Mouse (Mus musculus) liver, adult (tissue): Measurements from ENCODE around the gene Dapk3.

Source experiments
- GATA4 ChIP-seq: IDR thresholded peaks from 2 replicates; pipeline ENCODE4 v1.6.1; 2014; ENCODE audit warnings: mild to moderate bottlenecking, low read length; ENCODE audit not compliant: insufficient replicate concordance

Gene Dapk3

DNA sequence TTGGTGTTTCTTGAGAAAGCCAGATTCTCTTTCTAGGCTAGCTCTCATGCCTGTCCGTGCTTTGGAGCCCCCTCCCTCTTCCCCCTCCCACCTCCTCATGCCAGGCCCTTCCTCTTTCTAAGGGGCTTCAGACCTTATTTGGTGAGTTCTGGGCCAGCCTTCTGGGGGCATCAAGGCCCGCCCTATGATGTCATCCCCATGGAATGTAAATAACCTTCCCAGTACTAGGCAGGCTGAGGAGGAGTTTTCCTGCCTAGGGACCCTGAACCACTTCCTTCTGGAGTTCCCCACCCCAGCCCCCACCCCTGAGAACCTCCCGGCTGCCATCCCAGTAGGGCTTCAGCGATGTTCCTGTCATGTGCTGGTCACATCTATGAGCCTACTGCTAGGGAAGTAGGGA, 2.0 kb downstream of the Dapk3 start:
- TF ChIP-seq GATA4, result no peak

DNA sequence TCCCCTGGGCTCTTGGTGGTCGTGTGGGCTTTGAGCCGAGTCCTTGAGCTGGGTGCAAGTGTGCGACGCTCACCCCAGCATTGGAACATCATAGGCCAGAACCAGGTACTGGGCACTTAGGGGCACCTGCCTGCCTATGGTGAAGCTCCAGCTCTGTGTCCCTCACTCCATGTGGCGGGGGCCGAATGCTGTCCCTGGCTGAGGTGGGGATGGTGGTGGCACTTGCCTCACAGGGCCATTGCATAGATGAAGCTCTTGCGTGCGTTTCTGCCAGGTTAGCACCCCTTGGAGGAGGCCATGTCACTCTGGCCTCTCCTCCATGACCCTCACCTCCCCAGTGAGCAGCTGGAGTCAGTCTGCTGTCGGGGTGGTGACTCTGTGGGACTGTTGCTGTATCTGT, 4.4 kb downstream of the Dapk3 start:
- no peak for TF ChIP-seq GATA4

DNA sequence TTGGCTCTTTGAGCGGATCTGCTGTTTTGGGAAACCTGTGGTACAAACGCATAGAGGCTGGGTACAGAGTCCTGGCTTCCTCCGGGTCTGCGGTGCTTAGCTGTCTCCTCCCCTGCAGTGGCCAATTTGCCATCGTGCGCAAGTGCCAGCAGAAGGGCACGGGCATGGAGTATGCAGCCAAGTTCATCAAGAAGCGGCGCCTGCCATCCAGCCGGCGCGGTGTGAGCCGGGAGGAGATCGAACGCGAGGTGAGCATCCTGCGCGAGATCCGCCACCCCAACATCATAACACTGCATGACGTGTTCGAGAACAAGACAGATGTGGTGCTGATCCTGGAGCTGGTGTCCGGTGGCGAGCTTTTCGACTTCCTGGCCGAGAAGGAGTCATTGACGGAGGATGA, 7.0 kb downstream of the Dapk3 start:
- TF ChIP-seq GATA4, result no peak

DNA sequence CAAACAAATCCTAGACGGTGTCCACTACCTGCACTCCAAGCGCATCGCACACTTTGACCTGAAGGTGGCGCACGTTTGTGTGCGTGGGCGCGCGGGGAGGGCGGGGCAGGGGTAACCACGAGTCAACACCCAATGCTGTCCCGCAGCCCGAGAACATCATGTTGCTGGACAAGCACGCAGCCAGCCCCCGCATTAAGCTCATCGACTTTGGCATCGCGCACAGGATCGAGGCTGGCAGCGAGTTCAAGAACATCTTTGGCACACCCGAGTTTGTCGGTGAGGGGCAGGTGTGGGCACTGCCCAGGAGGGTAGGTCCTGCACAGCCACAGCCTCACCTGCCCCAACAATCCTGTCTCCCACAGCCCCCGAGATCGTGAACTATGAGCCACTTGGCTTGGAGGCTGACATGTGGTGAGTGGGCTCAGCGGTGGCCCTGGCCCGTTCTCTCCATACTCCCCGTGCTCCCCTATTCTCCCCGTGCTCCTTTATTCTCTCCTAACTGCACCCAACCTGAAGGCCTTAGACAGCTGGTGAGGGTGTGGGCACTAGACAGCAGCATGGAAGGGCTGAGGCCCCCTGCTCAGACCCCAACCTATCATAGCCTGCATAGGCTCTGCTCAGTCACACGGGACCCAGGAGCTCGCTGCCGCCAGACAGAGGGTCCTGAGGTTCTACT, 7.6 kb downstream of the Dapk3 start:
- TF ChIP-seq GATA4, result no peak

DNA sequence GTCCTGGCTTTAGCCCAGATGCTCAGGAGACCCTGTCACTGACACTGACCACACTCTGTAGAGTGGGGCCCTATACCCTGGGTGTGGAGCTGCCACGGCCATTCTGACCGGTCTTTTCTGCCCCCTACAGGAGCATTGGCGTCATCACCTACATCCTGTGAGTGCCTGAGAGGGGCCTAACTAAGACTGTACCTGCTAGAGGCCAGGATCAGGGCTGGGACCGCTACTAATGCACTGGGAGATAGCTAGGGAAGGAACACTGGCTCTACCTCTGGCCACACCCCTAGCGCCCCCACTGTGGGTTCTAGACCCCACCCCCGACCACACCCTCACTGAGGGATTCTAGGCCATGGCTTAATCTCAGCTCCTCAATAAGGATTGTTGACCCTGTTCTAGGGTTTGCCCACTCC, 8.1 kb downstream of the Dapk3 start:
- no peak for TF ChIP-seq GATA4

DNA sequence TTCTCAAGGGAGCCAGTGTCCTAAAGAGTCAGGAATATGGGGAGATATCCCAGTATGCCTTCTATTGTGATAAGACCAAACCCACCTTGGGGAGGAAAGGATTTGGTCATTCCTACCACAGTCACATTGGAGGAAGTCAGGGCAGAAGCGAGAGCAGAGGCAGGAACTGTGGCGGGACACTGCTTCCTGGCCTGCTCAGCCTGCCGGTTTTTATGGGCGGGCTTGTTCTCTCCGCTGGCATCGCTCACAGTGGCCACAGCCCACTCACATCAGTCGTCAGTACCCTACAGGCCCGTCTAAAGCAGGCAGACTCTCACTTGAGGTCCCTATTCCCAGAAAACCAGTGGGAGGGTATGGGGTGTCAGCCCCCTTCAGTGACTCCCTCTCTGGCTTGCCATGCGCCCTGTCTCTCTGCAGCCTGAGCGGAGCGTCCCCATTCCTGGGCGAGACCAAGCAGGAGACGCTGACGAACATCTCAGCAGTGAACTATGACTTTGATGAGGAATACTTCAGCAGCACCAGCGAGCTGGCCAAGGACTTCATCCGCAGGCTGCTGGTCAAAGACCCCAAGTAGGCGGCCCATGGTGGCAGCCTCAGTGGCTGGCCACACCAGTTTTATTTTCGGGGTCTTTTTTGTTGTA, 8.7 kb downstream of the Dapk3 start:
- no peak for TF ChIP-seq GATA4

DNA sequence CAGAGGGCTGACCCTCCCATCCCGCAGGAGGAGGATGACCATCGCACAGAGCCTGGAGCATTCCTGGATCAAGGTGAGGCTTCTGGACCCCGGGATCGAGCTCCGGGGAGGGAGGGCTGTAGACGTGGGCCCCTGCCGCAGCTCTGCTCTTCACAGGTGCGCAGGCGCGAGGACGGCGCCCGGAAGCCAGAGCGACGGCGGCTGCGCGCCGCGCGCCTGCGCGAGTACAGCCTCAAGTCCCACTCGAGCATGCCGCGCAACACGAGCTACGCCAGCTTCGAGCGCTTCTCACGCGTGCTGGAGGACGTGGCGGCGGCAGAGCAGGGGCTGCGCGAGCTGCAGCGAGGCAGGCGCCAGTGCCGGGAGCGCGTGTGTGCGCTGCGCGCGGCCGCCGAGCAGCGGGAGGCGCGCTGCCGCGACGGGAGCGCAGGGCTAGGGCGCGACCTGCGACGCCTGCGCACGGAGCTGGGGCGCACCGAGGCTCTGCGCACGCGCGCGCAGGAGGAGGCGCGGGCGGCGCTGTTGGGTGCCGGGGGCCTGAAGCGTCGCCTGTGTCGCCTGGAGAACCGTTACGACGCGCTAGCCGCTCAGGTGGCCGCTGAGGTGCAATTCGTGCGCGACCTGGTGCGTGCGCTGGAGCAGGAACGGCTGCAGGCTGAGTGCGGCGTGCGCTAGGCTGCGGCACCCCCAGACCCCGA, 9.6 kb downstream of the Dapk3 start:
- no peak for TF ChIP-seq GATA4

DNA sequence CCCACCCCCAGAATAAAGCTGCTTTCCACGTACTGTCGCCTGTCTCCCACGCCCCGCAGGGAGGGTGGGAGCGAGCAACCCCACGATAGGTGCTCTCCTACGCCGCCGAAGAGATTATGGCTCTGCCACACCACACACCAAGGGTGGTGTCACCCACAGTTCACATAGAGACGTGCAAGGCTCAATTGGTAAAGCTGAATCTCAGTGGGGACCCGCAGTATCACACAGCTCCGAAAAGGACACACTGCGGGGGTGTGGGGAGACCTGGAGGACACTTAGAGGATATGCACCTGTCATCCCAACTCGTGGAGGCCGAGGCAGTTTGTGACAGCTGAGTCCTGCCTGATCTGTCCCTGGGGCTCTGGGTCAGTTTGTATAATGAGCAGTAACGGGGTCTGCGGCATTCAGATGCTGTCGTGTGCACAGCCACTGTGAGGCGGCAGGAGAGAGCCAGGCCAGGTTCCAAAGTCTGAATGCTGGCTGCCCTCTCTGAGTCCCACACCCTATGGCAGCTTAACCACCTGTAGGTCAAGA, 10.2 kb downstream of the Dapk3 start:
- TF ChIP-seq GATA4, result no peak

DNA sequence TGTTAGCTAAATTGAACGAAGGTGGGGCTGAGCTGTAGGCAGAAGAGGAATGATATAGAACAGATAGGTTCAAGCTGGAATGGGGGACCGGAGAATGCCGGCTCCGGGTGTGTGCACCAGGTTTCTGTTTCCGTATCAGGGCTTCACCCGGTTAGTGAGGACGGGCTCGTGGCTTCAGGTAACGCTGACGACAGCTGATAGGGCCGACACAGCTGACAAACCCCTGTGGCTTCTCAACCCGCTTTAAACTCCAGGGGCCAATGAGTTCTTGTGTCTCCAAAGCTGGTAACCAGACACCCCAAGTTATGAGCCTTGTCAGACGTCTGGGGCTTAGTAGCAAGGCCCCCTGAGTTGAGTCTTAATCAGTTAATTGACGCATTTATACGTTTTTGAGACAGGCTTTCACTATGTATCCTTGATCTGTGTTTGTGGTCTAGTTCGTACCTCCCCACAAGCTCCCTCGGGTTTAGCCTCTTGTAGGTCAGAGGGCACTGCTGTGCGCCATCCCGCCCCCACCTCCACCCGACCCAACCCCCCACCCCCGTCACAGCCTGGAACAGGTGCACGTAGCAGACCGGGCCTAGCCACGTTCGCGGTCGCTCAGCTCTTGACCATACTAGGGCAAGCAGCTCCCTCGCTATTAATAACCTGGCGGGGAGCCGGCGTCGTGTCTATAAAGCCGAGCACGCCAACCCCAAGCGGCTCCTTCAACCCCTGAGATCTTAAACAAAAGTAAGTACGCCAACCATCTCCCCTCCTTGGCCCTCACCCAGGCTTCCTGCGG, 11.4 kb downstream of the Dapk3 start:
- TF ChIP-seq GATA4, result no peak

DNA sequence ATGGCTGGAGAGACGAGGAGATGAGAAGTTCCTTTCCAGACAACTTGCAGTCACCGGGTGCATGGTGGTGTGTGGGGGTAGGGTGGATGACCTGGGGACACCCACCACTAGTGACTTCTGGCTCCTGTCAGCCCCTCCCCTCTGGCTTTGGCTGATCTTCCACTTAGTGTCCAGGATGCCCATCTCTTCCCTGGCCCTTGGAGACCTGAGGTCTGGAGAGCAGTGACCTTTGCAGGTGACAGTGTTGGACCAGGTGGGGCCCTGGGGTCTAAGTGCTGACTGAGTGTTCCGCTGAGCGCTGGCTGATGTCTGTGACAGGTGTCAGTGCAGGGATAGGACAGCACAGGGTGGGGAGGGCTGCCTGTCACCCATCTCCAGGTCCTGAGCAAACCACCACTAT, 12.5 kb downstream of the Dapk3 start:
- no peak for TF ChIP-seq GATA4

DNA sequence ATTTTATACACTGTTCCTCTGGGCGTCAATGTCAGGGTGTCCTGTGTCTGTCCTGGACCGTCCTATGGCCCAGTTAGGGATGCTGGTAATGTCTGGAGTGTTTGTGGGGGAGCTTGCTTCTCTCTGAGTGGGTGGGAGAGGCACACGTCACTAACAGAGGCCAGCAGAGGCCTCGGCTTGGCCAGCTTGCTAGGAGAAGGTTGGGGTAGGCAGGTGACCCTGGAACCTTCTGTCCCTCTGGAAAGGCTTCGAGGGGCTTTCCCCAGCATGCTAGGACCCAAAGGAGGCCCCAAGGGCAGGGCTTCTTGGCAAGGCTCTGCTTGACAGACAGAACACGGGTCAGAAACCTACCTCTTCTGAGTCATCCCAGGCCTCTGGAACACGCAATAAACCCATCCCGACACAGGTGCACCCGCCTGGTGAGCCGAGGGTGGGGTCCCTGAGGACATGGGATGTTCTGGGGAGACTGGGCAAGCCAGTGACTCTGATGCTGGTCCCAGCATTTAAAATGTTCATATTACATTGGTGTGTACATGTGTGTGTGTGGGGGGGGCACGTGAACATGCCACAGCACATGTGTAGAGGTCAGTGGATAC, 13.8 kb downstream of the Dapk3 start:
- no peak for TF ChIP-seq GATA4

DNA sequence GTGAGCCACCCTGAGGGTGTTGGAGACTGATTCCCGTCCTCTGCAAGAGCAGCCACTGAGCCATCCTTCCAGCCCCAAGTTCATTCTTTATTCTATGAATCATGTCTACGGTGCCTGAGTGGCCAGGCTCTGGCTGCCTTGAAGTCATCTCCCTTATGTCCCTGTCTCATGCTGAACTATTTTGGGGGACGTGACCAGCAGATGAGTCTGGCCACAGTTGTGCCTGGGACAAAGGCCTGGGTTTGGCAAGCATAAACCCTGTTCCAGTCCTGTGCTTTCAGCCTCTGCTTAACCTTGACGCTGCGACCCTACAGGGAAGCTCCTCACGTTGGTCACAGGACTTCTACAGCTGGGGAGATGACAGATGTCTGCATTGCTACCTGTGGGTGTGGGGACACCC, 14.5 kb downstream of the Dapk3 start:
- no peak for TF ChIP-seq GATA4

DNA sequence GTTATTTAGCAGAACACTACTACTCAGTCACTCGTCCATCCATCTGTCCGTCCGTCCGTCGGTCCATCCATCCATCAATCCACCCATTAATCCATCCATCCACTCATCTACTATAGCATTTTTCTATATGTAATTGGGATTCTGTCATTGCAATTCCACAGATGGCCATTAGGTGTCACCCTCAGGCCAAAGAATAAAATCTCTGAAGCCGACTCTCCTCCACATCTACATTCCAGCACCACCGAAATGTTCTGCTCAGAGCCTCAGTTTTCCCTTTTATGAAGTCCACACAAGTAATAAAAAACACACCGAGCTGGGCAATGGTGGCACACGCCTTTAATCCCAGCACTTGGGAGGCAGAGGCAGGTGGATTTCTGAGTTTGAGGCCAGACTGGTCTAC, 15.4 kb downstream of the Dapk3 start:
- no peak for TF ChIP-seq GATA4

DNA sequence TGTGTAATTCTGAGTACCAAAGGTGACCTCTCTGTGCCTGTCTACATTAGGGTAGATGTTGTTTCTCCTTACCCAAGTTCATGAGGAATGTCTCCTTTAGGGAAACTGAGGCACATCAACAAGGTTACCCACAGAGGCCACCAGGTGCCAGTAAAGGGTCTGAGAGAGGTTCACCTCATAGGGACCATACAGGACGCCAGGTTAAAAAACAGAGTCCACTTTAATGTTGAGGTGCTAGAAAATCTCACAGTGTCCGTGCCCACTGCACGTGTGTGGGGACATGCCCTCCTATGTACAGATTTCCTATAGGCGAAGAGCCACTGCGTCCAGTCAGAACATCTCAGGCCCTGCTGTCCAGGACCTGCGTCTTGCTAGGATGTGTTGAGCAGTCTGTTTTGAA, 16.2 kb downstream of the Dapk3 start:
- no peak for TF ChIP-seq GATA4

DNA sequence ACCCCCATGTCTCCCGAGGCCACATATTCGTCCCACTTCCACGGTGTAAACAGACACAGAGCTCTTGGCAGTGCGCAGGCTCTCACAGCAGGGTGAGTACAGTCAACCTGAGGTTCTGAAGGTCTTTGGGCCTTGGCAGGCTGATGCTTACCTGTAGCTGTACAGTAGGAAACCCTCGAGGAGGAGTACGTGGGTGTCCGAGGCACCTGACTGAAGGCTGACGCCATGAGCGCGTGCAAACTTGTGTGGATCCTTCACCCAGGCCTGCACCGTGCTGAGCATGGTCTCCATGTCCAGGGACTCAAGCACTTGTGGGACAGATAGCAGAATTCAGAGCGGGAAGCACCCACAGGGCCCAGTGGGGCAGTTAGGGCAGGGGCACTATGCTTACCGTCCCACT, 17.3 kb downstream of the Dapk3 start:
- no peak for TF ChIP-seq GATA4
